Comparison of ENCODE assay signal across 9 mouse cellular contexts in the genomic region with DNA sequence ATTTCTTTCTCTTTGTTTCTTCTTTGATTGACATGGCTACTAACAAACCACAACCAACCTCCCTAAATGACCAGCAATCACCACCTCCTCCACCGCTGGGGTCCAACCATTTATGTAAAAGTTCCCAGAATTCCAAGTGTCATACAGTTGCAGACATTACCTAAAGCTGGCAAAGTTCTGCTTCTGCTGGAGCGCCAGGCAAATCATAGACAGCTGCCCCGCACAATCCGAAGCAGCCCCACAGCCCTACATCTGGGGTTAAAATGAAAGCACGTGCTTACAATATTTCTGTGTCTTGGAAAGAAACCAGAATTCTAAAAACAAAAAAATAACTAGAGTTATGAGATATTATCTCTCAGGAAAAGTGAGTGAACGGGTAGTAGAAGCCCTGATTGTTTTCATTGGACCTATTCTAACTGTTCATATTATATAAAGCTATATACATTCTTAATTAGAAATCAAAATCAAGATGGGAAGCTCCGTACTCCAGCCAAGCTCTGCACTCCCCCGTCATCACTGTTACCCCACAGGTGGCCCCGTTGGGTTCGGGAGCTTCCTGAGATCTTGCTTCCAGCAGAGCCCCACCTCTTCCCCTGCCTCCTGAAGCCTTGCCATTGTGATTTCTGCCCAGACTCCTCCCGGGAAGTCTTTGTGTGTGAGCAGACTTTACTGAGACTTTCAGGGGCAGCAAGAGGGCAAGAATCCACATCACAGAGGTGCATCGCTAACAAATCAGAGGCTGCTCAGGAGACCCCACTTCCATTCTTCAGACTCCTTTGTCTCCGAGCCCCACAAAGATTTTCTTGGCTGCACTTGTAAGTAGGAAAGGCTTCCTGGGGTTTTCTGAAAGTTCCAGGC. TPM values are rescaled to one million over a fixed set of nuclear protein-coding genes. Genes with fewer than 3 reads are reported as not detected.
A peak's percentile ranks its signal among the peaks of the same experiment; 100 is the strongest.
DNase-seq lines count a peak whose midpoint lies in the region; ATAC-seq and TF ChIP-seq lines count a peak whose summit lies in the region.
"Had no signal": no experiment of that assay in that cellular context is flagged by ENCODE, and none has a peak within 500 bp of the region (broad histone marks: within the 10 kb centered on the region; RNA-seq: fewer than 3 reads in every experiment).

No protein-coding gene starts in this region.

- no peak for ATAC-seq in embryonic facial prominence, embryonic 12.5 days (ENCODE audit: insufficient number of reproducible peaks, insufficient read depth, low FRiP score, low TSS enrichment)
- ATAC-seq in neural tube, embryonic 11.5 days (ENCODE audit: insufficient read depth, low FRiP score, low TSS enrichment), result no peak

- peaks cover 7% of the 10 kb centered on the region; the same call in 1 of the 2 replicates for H3K9me3 ChIP-seq in E14TG2a.4 (ENCODE audit: low read length)
- H3K9me3 ChIP-seq in embryonic facial prominence, embryonic 12.5 days, result no peaks in the 10 kb centered on the region
- no peaks in the 10 kb centered on the region for H3K9me3 ChIP-seq in neural tube, embryonic 11.5 days (ENCODE audit: control insufficient read depth, low read length)

- peak overlapping the region; percentile 61 for H3K4me3 ChIP-seq in E14TG2a.4 (replicated peaks; ENCODE audit: low read length)
- H3K4me3 ChIP-seq in embryonic facial prominence, embryonic 12.5 days, result peak overlapping the region; percentile 30
- H3K4me3 ChIP-seq in neural tube, embryonic 11.5 days (ENCODE audit: low read depth, low read length), result peak overlapping the region; percentile 20; the same call in 1 of the 2 replicates

- DNase-seq in heart, postnatal 14 days, result peak; percentile 24 to 27
- peak; percentile 34 to 45 for DNase-seq in kidney, postnatal 4 days
- peak; percentile 38 for DNase-seq in neural tube, embryonic 11.5 days (ENCODE audit: low spot score)
- no peak for DNase-seq in layer of hippocampus, adult 8-10 months (ENCODE audit: low spot score in 2 of 2)
- no peak for DNase-seq in frontal cortex, postnatal 25 days (ENCODE audit: low spot score in 2 of 2)
- DNase-seq in c-Kit-positive CD71-positive TER-119-positive erythroid progenitor cells, embryonic 14.5 days (ENCODE audit: low spot score), result no peak

- H3K4me2 ChIP-seq in embryonic facial prominence, embryonic 12.5 days (replicated peaks), result peak overlapping the region; percentile 49
- peak overlapping the region; percentile 47 for H3K4me2 ChIP-seq in neural tube, embryonic 11.5 days (ENCODE audit: low read depth)

- no peak for TF ChIP-seq CTCF in E14TG2a.4 (conservative IDR thresholded peaks at IDR 0.05; ENCODE audit: low read length)

- 19% methylated on average over 13 of the region's 13 CpGs for WGBS in embryonic facial prominence, embryonic 12.5 days
- 34% methylated on average over 13 of the region's 13 CpGs for WGBS in neural tube, embryonic 11.5 days

- peak overlapping the region; percentile 52 for H3K27ac ChIP-seq in embryonic facial prominence, embryonic 12.5 days
- H3K27ac ChIP-seq in neural tube, embryonic 11.5 days (ENCODE audit: low read depth, low read length), result no peak overlapping the region
- H3K27ac ChIP-seq: liver, embryonic 14.5 days had no signal

- H3K27me3 ChIP-seq in E14TG2a.4 (ENCODE audit: insufficient read depth, low read length), result peaks cover 21% of the 10 kb centered on the region
- H3K27me3 ChIP-seq in embryonic facial prominence, embryonic 12.5 days, result 0 out of 2 replicates have a peak, but pooled peaks cover 4% of the 10 kb centered on the region
- no peaks in the 10 kb centered on the region for H3K27me3 ChIP-seq in neural tube, embryonic 11.5 days (ENCODE audit: control insufficient read depth, insufficient read depth, low read length)

- intact Hi-C loops in heart, postnatal 14 days (cut with DNase I), result no loop called here

- peaks cover 39% of the 10 kb centered on the region for H3K4me1 ChIP-seq in E14TG2a.4 (replicated peaks; ENCODE audit: low read depth, low read length)
- peaks cover 16% of the 10 kb centered on the region; the same call in 1 of the 2 replicates for H3K4me1 ChIP-seq in embryonic facial prominence, embryonic 12.5 days
- peaks cover 3% of the 10 kb centered on the region; the same call in 1 of the 2 replicates for H3K4me1 ChIP-seq in neural tube, embryonic 11.5 days (ENCODE audit: control insufficient read depth, insufficient read depth, low read length)

- H3K36me3 ChIP-seq in E14TG2a.4 (ENCODE audit: insufficient read depth, low read length), result no peaks in the 10 kb centered on the region
- H3K36me3 ChIP-seq in embryonic facial prominence, embryonic 12.5 days, result no peaks in the 10 kb centered on the region
- no peaks in the 10 kb centered on the region for H3K36me3 ChIP-seq in neural tube, embryonic 11.5 days (ENCODE audit: control insufficient read depth, insufficient read depth, low read length)

- H3K9ac ChIP-seq in embryonic facial prominence, embryonic 12.5 days, result peak overlapping the region; percentile 25; the same call in 1 of the 2 replicates
- peak overlapping the region; percentile 39 for H3K9ac ChIP-seq in neural tube, embryonic 11.5 days (ENCODE audit: low read length)
- H3K9ac ChIP-seq: liver, embryonic 14.5 days had no signal

RNA-seq across cellular contexts. Expression of a gene that starts 6.3 kb away (rescaled TPM):
- not detected in 2 replicates for polyA plus RNA-seq in embryonic facial prominence, embryonic 12.5 days (2016; fragmentation: Nextera tagmentation; extraction: Ambion mirVana)
- not detected for total RNA-seq in heart, postnatal 14 days (2021)
- not detected in 2 replicates for polyA plus RNA-seq in neural tube, embryonic 11.5 days (2014; fragmentation: Nextera tagmentation; extraction: Ambion mirVana)
- total RNA-seq in layer of hippocampus, adult 8-10 months (2022), result under 1 TPM in 1 of 4 experiments, not detected in 3; 0.25 TPM
- polyA plus RNA-seq: liver, embryonic 14.5 days had no signal

Comparison
In these comparisons a context has a peak if more than half of its experiments do, and no peak if none do; other contexts are left out.
1. DNase-seq: peak in heart, postnatal 14 days (2 of 2), kidney, postnatal 4 days (2 of 2) and neural tube, embryonic 11.5 days (single experiment); none in layer of hippocampus, adult 8-10 months (0 of 2), frontal cortex, postnatal 25 days (0 of 2) and c-Kit-positive CD71-positive TER-119-positive erythroid progenitor cells, embryonic 14.5 days (single experiment).
2. Peak in every context shown above with its lines, with median percentiles within 50 percentile points of each other: H3K4me3 ChIP-seq.